Mouse (Mus musculus): ENCODE data around the gene Elp5.

DNA sequence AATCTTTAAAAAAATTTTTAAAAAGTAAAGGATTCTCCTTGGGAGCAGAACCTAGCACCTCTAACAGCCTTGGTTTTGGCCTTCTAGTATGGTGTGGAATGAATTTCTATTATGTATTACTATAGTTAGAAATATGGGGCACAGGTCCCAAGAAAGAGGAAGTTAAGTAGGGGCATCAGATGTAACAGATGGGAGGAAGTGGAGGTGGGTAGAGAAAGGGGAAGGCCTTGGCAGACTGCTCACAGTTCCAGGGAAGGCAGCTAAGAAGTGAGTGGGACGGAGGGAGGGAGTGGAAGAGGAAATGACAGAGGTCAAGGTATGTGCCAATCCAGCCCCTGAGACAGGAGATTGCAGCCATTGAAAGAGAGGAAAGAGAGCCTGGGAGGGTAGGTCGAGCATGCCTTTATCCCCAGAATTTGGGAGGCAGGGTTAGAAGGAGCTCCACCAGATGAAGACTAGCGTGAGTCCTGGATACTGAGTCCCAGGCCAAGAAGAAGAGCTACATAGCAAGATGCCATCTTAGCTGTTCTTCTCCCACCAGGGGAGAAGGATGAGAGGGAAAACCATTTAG lies 51.3 kb downstream of the Elp5 start:
- no peak for TF ChIP-seq GATA1 (IDR thresholded peaks at IDR 0.05; ENCODE audit: borderline replicate concordance, low read length)
- TF ChIP-seq FLI1 (IDR thresholded peaks at IDR 0.05; ENCODE audit: low read length), result no peak
